Mouse (Mus musculus): ENCODE data around the gene Txk. TPM values are rescaled to one million over a fixed set of nuclear protein-coding genes. Genes with fewer than 3 reads are reported as not detected.

Txk gene
- total RNA-seq, 2 experiments from 2014 or later: 0.58 to 0.66 TPM

Other genes starting within 250 kb of the Txk start
- gene Corin, start 248.3 kb downstream of the Txk start, total RNA-seq (2021): under 1 TPM; 0.18 to 0.45 TPM
- gene Nfxl1, start 193.1 kb downstream of the Txk start, total RNA-seq (2021): 10 to 100 TPM; 13.4 to 18.1 TPM
- gene Zar1, start 171.5 kb downstream of the Txk start, total RNA-seq (2021): under 1 TPM in 1 of 2 experiments, not detected in 1; 0.21 TPM
- gene Gm5868, start 165.2 kb downstream of the Txk start, total RNA-seq (2021): 1 to 10 TPM; 1.4 to 2.8 TPM
- under 1 TPM in 1 of 2 experiments, not detected in 1; 0.15 TPM for gene Cnga1, start 108.5 kb downstream of the Txk start, total RNA-seq (2021)
- gene Nipal1, start 105.0 kb downstream of the Txk start, total RNA-seq (2021): 10 to 100 TPM in 1 of 2 experiments, 1 to 10 TPM in 1; 6.0 to 14.8 TPM
- gene Tec, start 115.7 kb upstream of the Txk start, total RNA-seq (2021): 1 to 10 TPM; 3.5 to 4.9 TPM
- gene Slain2, start 161.5 kb upstream of the Txk start, total RNA-seq (2021): 10 to 100 TPM; 56.1 to 59.8 TPM
- not detected for gene Gm10135, start 221.9 kb upstream of the Txk start, total RNA-seq (2021)